Mouse (Mus musculus) liver, embryonic 11.5 days (tissue): ENCODE results near the gene Il4. TPM values are rescaled to one million over a fixed set of nuclear protein-coding genes. Genes with fewer than 3 reads are reported as not detected.

Source experiments
- ATAC-seq: fragments of 200-750 bp; cut with Nextera tagmentation; replicated peaks from 2 replicates; pipeline ENCODE4 v1.8.0; 2017; ENCODE audit warnings: moderate number of reproducible peaks, mild to moderate bottlenecking, moderate TSS enrichment, moderate library complexity; ENCODE audit not compliant: low FRiP score
- DNase-seq: peaks from one replicate; pipeline ENCODE4 v3.0.0-alpha.2; 2017; ENCODE audit warnings: low spot score
- H3K27ac ChIP-seq: fragments of 300-500 bp; sonication (generic); 2 replicates; pipeline ENCODE4 v1.5.1; 2014; ENCODE audit warnings: mild to moderate bottlenecking, low read depth, low read length, control low read depth
- H3K27me3 ChIP-seq: fragments of 300-500 bp; sonication (generic); replicated peaks from 2 replicates; pipeline ENCODE4 v1.6.1; 2014; ENCODE audit warnings: low read length, mixed read lengths; ENCODE audit not compliant: control insufficient read depth, insufficient read depth
- H3K36me3 ChIP-seq: fragments of 300-500 bp; sonication (generic); 2 replicates; pipeline ENCODE4 v1.6.1; 2014; ENCODE audit warnings: mild to moderate bottlenecking, low read length, moderate library complexity, mixed read lengths; ENCODE audit not compliant: control insufficient read depth, insufficient read depth
- H3K4me1 ChIP-seq: fragments of 300-500 bp; sonication (generic); replicated peaks from 2 replicates; pipeline ENCODE4 v1.6.1; 2014; ENCODE audit warnings: low read length, mixed read lengths; ENCODE audit not compliant: control insufficient read depth, insufficient read depth
- H3K4me2 ChIP-seq: fragments of 300-500 bp; sonication (generic); 2 replicates; pipeline ENCODE4 v1.6.1; 2014; ENCODE audit warnings: mild to moderate bottlenecking, control low read depth, moderate library complexity
- H3K4me3 ChIP-seq: fragments of 300-500 bp; sonication (generic); 2 replicates; pipeline ENCODE4 v1.5.1; 2014; ENCODE audit warnings: low read depth, low read length, control low read depth
- H3K9ac ChIP-seq: fragments of 300-500 bp; sonication (generic); 2 replicates; pipeline ENCODE4 v1.6.1; 2014; ENCODE audit warnings: low read depth, low read length, control low read depth
- H3K9me3 ChIP-seq: fragments of 300-500 bp; sonication (generic); 2 replicates; pipeline ENCODE4 v1.6.1; 2016; ENCODE audit warnings: low read length, inconsistent platforms, mixed read lengths; ENCODE audit not compliant: control insufficient read depth
- WGBS: fragments of 180-500 bp; shearing (Covaris S2); extraction: QIAGEN DNeasy Blood & Tissue Kit; methylation state at CpG from one replicate; pipeline ENCODE4 v1.1.7; 2014; 5-methylcytosine and 5-hydroxymethylcytosine counted together
- polyA plus RNA-seq: library from polyadenylated mRNA; unstranded; fragments of >200 nt; fragmentation: Nextera tagmentation; extraction: Ambion mirVana; gene quantifications from 2 replicates; pipeline ENCODE4 v1.2.1, GENCODE M21; 2014

Il4 gene
- polyA plus RNA-seq, 1 experiment from 2014 or later: 3.2 TPM

GRCm38 (mm10) chr11:53605609-53606008 lies 12.9 kb downstream of the Il4 start:
- Histone ChIP-seq H3K36me3 (no peaks in the 10 kb centered on the region), H3K9me3 (no peaks in the 10 kb centered on the region), H3K27ac (no peak overlapping the region), H3K4me3 (no peak overlapping the region), H3K27me3 (no peaks in the 10 kb centered on the region), H3K9ac (no peak overlapping the region), H3K4me2 (peak overlapping the region; percentile 41), H3K4me1 (peaks cover 24% of the 10 kb centered on the region)
- peak; percentile 50; the same call in 1 of the 2 replicates for ATAC-seq
- no peak for DNase-seq
- whole genome bisulfite sequencing: 3% methylated on average over 12 of the region's 12 CpGs

- Histone ChIP-seq H3K4me3 (no peak overlapping the region), H3K27me3 (no peaks in the 10 kb centered on the region), H3K9ac (no peak overlapping the region), H3K36me3 (no peaks in the 10 kb centered on the region), H3K4me2 (no peak overlapping the region; the same call in 1 of the 2 replicates), H3K9me3 (no peaks in the 10 kb centered on the region), H3K4me1 (peaks cover 24% of the 10 kb centered on the region), H3K27ac (no peak overlapping the region)
- no peak for ATAC-seq
- 93% methylated on average over 3 of the region's 3 CpGs for WGBS
- DNase-seq: no peak
Observed at GRCm38 (mm10) chr11:53604983-53605382, 13.5 kb downstream of the Il4 start.

- Histone ChIP-seq H3K27ac (no peak overlapping the region), H3K4me1 (no peaks in the 10 kb centered on the region), H3K4me2 (no peak overlapping the region), H3K9ac (no peak overlapping the region), H3K36me3 (peaks cover 9% of the 10 kb centered on the region; the same call in 1 of the 2 replicates), H3K27me3 (no peaks in the 10 kb centered on the region), H3K9me3 (no peaks in the 10 kb centered on the region), H3K4me3 (no peak overlapping the region)
- 86% methylated on average over 5 of the region's 5 CpGs for WGBS
- ATAC-seq: no peak
- DNase-seq: no peak
Observed at GRCm38 (mm10) chr11:53591116-53591515, 27.4 kb downstream of the Il4 start.

- ATAC-seq: peak; percentile 62; the same call in 1 of the 2 replicates
- Histone ChIP-seq H3K27me3 (no peaks in the 10 kb centered on the region), H3K4me2 (peak overlapping the region; percentile 58), H3K27ac (no peak overlapping the region), H3K9ac (no peak overlapping the region), H3K9me3 (no peaks in the 10 kb centered on the region), H3K36me3 (peaks cover 9% of the 10 kb centered on the region; the same call in 1 of the 2 replicates), H3K4me1 (no peaks in the 10 kb centered on the region), H3K4me3 (no peak overlapping the region)
- DNase-seq: peak; percentile 69
- 27% methylated on average over 15 of the region's 15 CpGs for WGBS
Observed at GRCm38 (mm10) chr11:53590368-53590768, 28.1 kb downstream of the Il4 start.

- H3K9me3 ChIP-seq: no peaks in the 10 kb centered on the region
- 88% methylated on average over 8 of the region's 8 CpGs for WGBS
- H3K9ac ChIP-seq: no peak overlapping the region
- H3K4me2 ChIP-seq: no peak overlapping the region
- H3K27me3 ChIP-seq: no peaks in the 10 kb centered on the region
- no peak overlapping the region for H3K27ac ChIP-seq
- H3K4me3 ChIP-seq: no peak overlapping the region
- ATAC-seq (no peak), DNase-seq (no peak)
- no peaks in the 10 kb centered on the region for H3K4me1 ChIP-seq
- peaks cover 7% of the 10 kb centered on the region for H3K36me3 ChIP-seq
Observed at GRCm38 (mm10) chr11:53588279-53588678, 30.2 kb downstream of the Il4 start.

- H3K4me1 ChIP-seq: no peaks in the 10 kb centered on the region
- no peak for ATAC-seq
- DNase-seq: no peak
- no peak overlapping the region for H3K27ac ChIP-seq
- H3K9me3 ChIP-seq: no peaks in the 10 kb centered on the region
- 88% methylated on average over 6 of the region's 6 CpGs for WGBS
- H3K4me2 ChIP-seq: no peak overlapping the region
- H3K36me3 ChIP-seq: peaks cover 9% of the 10 kb centered on the region
- H3K4me3 ChIP-seq: no peak overlapping the region
- H3K27me3 ChIP-seq: no peaks in the 10 kb centered on the region
- H3K9ac ChIP-seq: no peak overlapping the region
Observed at GRCm38 (mm10) chr11:53585510-53585909, 33.0 kb downstream of the Il4 start.

- Histone ChIP-seq H3K4me1 (no peaks in the 10 kb centered on the region), H3K27ac (no peak overlapping the region), H3K4me3 (no peak overlapping the region), H3K4me2 (no peak overlapping the region), H3K27me3 (no peaks in the 10 kb centered on the region), H3K9me3 (no peaks in the 10 kb centered on the region), H3K9ac (no peak overlapping the region), H3K36me3 (peaks cover 12% of the 10 kb centered on the region)
- ATAC-seq (no peak), DNase-seq (no peak)
- WGBS: 60% methylated on average over 3 of the region's 3 CpGs
Observed at GRCm38 (mm10) chr11:53584849-53585248, 33.6 kb downstream of the Il4 start.

GRCm38 (mm10) chr11:53583151-53583550 lies 35.3 kb downstream of the Il4 start:
- H3K9ac ChIP-seq: no peak overlapping the region
- H3K27me3 ChIP-seq: no peaks in the 10 kb centered on the region
- H3K9me3 ChIP-seq: no peaks in the 10 kb centered on the region
- no peak overlapping the region for H3K4me3 ChIP-seq
- DNase-seq: no peak
- no peak overlapping the region for H3K4me2 ChIP-seq
- H3K36me3 ChIP-seq: peaks cover 8% of the 10 kb centered on the region
- ATAC-seq: no peak
- H3K27ac ChIP-seq: no peak overlapping the region
- no peaks in the 10 kb centered on the region for H3K4me1 ChIP-seq
- WGBS: 83% methylated on average over 10 of the region's 10 CpGs

- WGBS: 95% methylated on average over 3 of the region's 3 CpGs
- Histone ChIP-seq H3K4me1 (no peaks in the 10 kb centered on the region), H3K4me2 (no peak overlapping the region), H3K27ac (no peak overlapping the region), H3K36me3 (peaks cover 8% of the 10 kb centered on the region), H3K9ac (no peak overlapping the region), H3K9me3 (no peaks in the 10 kb centered on the region), H3K4me3 (no peak overlapping the region), H3K27me3 (no peaks in the 10 kb centered on the region)
- no peak for DNase-seq
- no peak for ATAC-seq
Observed at GRCm38 (mm10) chr11:53580562-53580961, 37.9 kb downstream of the Il4 start.
